Mouse (Mus musculus) thymus, postnatal 36 days (tissue): ENCODE data around the gene Tbck.

Experiments used
- DNase-seq, 2 experiments: peaks; one replicate each; pipeline ENCODE4 v3.0.0; 2022; ENCODE audit warnings: mixed read lengths in 2 of 2

Tbck gene

DNA sequence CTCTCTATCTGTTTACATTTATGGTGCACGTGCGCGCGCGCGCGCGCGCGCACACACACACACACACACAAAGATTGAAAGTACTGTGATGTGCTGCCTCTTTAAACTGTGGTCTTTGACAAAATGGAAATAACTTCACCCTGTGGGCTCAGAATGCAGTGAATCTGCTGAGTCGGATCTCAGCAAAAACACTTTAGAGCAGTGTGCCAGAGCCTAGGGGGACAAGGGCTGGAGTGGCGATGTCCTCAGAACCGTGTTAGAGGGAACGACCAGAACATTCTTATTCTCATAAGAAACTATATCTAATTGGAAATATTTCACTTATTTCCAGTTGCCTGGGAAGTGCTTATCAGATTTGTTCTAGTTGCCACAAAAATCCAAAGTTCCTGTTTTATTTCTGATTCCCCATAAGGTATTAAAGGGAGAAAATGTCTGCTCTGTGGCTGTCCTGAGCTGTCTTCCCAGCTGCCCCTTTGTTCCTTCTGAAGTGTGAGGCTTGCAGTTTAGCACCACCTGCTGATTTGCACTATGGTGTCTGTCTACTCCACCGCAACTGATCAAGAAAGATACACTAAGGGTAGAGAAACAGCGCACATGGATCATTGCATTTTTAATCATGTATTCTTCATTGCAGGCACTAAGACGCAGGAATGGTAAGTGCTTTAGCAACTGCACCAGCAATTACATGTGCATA, 82.2 kb downstream of the Tbck start:
- DNase-seq = no peak

DNA sequence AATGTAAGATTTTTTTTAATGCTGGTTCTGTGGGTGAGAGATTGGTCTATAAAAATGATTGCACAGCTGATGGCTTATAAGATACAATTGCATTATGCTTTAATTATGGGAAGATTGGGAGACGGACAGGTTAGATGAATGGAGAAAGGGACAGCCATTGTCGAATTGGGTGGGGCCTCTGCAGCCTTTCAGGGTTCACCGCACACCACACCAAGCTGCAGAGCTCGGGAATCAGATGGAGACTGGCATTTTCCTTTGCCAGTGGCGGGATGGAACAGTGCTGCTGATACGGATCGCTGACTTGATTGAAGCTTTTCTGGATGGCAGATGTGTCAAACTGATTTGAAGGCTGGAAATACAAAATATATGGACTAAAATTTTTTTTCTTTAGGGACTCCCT, 88.1 kb downstream of the Tbck start:
- DNase-seq = no peak

DNA sequence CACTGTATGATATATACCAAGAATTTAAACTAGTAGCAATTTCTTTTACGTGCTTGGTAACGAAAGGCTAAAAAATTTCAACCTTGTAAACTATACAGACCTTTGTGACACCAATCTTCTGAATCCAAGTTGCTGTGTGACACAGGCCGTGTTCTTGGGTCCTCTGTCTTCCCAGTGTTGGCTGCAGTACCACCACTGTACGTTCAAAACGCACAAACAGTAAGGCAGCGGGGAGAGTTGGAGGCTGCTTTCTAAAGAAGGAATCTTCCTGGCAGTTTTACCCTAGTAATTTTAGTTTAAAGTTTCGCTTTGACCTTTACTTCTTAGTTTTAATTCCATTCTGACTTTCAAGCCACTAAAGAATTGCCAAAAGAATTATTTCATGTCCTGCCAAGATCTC, 92.7 kb downstream of the Tbck start:
- no peak for DNase-seq

DNA sequence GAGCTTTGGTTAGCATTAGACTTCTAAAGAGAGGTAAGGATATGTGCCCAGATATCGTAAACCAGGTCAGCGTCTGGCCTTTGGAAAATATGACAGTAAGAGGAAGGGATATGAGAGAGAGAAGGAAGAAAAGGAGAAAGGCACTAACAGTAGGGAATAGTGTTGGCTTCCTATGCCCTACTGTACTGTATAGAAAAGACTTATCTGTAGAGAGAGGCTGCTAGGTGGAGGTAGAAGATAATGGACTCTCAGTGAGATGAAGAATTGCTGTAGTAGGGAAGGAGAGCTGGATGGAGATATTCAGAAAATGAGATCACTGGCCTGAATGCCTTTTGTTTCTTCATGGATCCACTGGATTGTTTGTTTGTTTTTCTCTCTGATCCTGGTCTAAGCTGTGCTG, 97.2 kb downstream of the Tbck start:
- DNase-seq = no peak

DNA sequence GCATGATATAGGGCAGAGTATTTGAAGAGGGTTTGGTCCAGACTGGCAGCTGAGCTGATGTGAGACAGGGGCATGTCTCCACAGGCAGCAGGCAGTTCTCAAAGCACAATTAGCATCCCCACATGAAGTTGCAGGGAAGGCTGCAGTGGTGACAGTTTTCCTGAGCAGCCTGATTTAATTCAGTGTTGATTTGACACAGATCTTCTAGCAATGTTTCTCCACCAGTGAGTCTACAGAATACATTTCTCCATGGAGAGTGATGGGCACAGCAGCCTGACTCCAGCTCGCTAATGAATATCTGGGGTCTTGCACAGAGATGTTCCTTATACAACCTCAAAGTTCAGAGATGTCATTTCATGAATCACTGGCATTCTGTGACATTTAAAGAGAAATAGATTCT, 99.1 kb downstream of the Tbck start:
- no peak for DNase-seq

DNA sequence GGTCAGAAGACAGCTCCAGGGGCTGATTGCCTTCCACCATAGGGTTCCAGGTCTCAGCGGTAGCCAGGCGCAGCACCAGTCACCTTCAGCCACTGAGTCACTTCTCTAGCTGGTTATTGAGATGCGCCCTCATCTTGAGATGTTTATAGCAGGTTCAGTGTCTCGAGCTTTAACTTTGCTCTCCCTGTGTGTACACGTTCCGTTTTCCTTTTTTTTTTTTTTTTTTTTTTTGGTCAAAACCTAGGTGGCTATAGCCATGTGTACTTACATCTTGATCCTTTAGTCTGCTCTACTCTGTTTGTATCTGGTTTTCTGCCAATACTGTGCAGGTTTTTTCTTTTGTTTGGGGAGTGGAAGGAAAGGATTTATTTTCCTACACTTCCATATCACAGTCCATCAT, 100.8 kb downstream of the Tbck start:
- DNase-seq = no peak

DNA sequence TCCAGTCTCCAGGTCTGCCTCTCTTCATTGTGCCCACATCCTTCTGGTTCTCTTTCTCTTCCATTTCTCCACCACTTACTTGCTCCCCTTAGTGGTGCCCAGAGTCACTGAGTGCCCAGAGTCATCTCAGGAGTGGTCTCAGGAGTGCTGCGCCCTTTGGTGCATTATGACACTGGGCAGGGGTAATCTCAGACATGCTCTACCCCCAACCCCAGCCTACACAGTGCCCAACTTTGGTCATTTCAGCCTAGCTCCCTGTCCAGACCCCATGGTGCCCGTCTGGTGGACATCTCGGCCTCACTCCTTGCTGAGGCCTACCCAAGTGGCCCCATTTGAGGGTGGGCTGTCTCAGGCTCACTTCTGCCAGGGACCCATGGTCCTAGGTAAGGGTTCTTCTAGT, 102.7 kb downstream of the Tbck start:
- no peak for DNase-seq

DNA sequence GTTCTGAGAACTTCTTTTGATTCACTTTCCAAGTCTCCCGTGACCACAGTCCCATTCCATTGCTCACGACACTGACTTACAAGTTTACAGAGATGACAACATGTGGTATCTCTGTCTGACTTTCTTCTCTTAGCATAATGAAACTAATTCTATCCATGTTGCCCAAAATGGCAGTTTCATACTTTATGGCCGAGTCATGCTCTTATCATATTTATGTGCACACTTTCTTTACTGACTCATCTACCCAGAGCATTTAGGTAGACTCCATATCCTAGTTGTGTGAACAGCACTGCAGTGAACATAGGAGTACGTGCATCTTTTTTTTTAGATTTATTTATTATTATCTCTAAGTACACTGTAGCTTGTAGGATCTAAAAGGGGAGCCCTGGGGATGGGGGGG, 103.8 kb downstream of the Tbck start:
- DNase-seq = no peak

DNA sequence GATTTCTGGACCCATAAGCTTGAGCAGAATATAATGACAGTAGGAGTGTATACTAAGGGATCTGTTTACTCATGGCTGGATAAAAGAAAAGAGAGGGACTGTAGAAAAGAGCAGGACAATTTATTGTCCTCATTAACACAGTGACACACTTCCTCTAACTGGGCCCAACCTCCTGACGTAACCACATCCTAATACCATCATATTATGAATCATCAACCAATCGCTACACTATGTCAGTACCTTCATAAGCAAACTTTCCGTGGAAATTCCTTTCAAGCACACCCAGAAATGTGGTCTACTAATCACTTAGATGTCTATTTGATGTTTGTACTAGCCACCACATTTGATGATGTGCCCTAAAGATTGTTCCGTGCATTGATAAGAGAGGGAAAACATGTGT, 107.2 kb downstream of the Tbck start:
- no peak for DNase-seq

DNA sequence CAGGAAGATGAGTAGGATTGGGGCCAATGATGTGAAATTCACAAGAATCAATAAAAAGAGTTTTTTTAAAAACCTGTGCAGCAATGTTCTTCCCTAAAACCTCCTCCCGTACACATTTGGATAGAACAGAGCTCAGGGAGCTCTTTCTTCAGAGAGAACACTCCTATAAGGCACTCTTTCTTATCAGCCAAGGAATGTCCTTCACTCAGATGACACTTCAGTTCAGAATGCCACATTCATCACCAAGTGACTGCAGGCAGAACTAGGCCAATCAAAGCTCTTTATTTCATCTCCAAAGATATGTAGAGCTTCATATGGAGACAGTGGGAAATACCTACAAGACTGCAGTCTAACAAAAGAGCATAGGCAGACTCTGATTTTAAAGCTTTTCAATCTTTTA, 116.3 kb downstream of the Tbck start:
- no peak for DNase-seq

DNA sequence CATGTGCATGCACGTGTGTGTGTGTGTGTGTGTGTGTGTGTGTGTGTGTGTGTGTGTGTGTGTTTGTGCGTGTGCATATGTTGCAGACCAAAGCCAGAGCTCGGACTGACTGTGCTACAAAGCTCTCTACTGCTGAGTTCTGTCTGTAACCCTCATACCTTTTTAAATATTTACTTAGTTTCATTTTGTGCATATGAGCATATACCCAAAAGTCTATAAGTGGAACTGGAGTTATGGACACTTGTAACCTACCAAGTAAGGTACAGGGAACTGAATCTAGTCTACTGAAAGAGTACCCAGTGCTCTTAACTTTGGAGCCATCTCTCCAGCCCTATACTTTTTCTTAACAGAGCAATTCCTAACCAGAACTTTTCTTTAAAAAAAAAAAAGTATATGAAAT, 118.0 kb downstream of the Tbck start:
- no peak for DNase-seq

DNA sequence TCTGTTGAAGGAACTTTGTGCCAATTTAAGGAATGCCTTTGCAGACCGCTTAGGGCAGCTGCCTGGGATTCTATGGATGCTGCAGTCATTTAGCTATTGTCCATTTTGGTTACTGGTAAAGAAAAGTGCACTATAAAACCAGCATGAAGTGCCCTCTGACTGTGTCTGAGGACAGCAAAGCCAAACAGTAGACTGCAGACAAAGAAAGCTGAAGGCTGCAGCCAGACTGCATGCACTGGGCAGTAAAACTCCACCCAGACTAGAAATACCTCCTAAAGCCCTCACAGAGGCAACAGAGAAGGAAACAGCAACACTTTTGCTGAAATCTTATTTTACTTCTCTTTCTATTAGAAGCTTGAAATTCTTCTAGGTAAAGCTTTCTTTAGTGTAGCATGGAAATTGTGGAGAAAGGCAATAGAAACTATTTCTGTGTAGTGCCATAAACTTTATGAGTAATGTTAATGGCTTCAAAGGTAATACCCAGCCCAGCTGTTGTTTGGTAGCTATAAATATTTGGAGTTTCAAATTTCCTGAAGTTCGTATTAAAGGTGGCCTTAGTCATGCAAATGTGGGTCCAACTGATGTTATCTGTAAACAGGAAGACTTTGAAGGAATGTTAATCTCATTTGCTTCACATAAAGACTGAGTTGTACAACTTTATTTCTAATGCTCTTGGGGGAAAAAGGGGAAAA, 124.1 kb downstream of the Tbck start:
- DNase-seq = no peak

DNA sequence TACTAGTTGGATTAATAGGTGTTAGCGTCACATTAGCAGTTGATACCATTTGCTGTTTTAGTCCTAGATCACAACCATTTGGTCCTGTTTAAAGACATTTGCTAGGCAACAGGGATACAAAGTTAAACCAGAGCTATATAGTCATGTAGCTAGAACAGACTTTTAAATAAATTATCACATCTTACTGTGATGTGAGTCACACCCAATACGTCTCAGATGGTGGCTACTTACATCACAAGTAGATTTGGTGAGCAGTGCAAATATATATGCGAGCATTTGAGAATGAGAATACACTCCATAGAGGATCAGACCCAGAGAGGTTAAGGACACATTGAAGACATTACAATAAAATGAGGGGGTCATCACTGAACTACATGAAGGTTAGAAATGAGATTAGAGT, 125.0 kb downstream of the Tbck start:
- no peak for DNase-seq

DNA sequence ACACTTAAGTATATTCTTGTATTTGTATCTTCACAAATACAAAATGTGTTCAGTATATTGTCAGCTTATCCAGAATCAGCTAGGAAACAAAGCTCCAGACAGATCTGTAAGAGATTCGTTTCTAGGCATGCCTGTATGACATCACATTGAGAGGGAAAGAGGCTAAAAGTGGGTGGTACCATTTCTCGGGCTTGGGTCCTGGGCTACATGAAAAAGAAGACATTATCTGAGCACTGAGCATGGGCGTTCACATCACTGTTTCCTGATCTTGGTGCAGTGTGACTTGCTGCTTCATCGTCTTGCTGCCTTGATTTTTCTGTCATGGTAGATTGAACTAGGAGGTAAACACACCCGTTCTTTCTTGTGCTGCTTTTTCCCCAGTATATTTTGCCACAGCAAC, 127.8 kb downstream of the Tbck start:
- no peak for DNase-seq

DNA sequence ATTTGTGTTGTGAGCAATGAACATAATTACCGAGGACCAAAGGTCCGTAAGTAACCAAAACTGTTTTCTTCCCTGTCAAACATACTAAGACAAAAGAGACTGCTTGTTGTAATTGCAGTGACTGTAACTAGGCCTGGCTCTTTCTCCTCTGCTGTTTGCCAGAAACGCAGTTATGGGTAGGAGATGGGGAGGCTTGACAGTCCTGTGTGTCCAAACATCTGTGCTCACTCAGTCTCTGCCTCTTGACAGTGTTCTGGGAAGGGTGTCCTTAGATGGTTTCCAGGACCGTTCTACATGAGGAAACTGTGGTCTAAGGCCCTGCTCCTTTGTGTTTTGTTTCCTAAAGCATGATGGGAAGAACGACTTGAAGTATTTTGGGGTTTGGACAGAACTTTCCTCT, 128.4 kb downstream of the Tbck start:
- no peak for DNase-seq

DNA sequence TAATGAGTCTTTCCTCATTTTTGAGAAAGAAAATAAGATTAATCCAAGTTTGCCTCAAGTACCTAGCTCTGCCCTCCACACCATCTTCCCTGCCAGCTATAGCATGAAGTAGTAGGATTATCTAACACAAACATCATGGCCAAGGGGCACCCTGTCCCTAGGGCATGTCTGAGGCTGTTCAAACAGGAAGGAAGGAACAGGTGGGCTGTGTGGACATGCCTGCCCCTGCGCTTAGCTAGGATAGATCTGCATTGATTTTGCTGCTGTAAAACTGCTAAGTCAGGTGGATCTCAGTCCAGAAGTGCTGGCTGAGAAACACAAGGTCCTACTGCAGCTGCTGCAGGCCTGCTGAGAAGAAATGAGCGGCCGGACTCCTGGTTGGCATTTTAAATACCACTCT, 129.2 kb downstream of the Tbck start:
- DNase-seq = no peak

DNA sequence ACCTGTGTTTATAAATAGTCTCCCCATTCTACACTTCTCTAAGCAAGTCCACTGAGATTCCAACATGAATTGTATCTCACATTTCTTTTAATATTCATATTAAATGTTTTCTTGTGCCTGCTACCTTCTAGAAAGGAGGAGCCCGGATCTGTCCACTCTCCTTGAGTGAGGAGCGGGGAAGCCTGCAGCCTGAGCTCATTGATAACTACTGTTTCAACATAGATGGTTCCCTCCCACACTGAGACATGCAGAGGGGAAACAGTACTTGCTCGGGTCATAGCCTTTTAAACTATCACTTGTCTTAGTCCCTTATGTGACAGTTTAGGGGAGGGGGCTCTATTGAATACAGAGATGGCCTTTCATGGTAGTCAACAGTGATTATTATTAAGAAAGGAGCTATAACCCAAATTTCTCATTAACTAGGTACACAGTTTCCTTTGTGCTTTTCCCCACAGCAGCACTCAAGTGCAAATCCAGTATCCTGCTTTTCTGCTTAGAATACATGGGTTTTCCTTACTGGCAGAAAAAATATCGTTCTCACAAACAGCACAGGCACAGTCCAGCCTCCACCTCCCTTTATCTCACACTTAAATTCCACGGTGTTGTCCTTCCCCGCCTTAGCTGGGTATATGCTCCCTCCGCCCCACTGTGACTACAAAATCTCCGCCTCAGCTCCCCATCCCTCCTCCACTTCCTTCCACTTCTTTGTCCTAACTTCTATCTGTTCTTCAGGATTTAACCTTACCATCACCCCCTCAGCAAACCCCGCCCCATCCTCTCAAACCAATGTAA, 130.0 kb downstream of the Tbck start:
- DNase-seq = no peak

DNA sequence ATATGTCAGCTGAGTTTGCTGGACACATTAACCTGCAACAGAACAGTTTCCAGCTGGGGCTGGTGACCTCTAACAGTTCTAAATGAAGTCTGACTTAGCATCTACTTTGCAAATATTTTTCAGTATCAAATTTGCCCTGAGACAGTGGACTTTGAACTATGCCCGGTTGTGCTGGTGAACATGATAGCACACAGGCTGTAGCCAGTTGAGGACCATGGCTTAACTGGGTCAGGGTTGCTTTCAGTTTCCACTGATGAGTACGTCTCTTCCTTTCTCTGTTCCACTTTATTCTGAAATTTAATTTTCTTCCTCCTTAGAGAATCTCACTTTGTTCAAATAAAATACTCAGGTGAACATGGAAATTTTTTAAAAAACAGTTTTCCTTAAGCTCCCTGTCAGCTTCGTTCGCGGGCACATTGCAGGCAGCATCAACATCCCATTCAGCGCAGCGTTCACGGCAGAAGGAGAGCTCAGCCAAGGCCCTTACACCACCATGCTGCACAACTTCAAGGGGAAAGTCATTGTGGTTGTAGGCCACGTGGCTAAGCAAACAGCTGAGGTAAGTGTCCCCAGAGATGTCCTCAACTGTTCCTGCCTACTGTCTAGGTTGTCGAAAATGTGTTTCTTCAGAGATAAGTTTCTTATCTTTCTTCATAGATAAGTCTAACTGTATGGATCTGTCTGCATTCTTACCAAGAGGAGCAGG, 131.0 kb downstream of the Tbck start:
- DNase-seq = no peak

DNA sequence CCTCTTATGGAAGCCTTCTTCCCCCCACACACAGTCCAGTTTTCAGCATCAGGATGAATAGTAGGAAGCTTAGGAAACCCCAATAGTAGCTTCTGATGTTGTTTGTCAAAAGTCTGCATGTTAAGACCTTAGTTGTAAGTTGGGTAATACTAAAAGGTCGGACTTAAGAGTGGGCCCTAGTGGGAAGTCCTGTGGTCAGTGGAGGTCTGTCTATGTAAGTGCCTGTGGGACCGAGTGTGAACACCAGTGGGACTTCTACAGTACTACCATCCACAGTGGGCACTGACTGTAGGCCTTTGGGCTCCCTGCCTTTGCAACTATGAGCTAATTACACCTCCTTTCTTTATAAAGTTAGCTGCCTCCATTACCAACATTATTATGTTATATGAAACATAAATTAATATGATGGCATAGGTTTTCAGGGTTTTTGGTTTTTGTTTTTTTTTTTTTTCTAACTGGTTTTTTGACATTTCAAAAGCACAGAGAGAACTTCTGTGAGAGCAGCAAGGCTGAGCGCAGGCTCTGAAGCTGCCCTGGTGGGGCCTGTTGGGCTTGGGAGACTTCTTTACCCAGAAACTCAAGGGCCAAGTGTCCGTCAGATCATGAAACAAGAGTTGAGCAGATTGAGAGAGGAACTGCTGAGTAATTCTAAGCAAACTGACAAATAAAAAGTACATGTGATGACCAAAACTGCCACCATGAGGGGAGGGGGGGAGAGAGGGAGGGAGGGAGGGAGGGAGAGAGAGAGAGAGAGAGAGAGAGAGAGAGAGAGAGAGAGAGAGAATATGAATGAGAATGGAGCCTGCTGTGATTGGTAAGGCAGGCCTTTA, 131.8 kb downstream of the Tbck start:
- DNase-seq = no peak

DNA sequence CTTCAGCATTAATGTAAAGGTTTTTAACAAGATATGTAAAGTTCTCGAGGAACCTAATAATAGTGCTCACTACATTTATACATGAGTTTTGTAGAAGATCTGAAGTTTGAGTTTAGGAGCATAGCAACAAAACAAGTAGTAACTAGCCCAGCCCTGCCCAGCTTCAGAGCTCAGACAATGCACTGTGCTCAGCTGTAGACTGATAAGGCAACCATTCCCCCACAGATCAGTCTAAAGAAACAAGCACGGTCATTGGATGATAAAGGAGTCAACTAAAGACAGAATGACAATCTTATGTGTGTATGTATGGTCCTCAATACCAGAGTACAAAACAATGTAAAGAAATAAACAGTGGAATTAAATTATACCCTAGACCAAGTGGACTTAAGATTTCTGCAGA, 135.5 kb downstream of the Tbck start:
- DNase-seq = no peak

DNA sequence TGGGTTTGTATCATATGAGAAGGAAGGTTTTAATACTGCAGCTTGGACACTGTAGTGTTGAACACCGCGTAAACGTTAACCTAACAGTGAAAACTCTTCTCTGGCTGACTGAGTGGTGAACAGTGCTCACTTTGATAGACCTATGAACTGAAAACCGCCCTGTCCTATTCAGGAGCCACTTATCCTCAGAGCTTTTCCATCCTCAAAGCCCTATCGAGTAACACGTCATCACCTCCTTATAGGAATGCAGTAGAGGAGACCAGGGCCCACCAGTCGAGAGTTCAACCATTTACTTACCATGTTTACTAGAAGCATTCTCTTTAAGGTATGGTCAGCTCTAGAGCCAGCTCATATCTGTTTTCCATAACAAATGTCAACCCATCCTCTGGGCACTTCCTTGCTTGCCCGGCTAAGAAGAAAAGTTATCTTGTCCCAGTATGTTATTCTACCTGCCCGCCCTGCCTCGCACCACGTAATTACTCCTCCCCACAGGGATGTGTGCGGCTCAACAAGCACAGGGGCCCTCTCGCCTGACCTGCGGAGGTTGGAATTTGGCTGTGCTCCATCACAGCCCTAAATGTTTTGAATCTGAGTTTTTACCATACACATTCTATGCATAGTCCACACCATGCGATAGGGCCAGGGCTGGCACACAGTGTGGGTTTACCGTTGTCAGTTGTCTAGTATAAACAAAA, 147.4 kb downstream of the Tbck start:
- no peak for DNase-seq
